Mouse (Mus musculus): ENCODE results near the gene Olfr1086.
"Not testable (repeated sequence)": the region's sequence is repeated elsewhere in the genome, so short reads cannot be mapped to it uniquely, and the experiment has no call there.

Olfr1086 gene

GRCm38 (mm10) chr2:86679992-86680391, at the start of gene Olfr1086:
Olfr1086 (minus strand) TSS chr2:86680092.
- DNase-seq (ENCODE audit: low spot score in 2 of 2): no peak

- no peak for DNase-seq (ENCODE audit: low spot score in 2 of 2)
Measured at GRCm38 (mm10) chr2:86698295-86698694, 18.4 kb upstream of the Olfr1086 start, which contains the start of gene Olfr1087. Olfr1087 (minus strand) TSS chr2:86698395.

GRCm38 (mm10) chr2:86661919-86662318, 18.0 kb downstream of the Olfr1086 start, which contains the start of gene Olfr1085:
Olfr1085 (minus strand) TSS chr2:86662019.
- no peak for DNase-seq (ENCODE audit: low spot score in 2 of 2)

- DNase-seq (ENCODE audit: low spot score in 2 of 2): not testable (repeated sequence)
Measured at GRCm38 (mm10) chr2:86639625-86640024, 40.3 kb downstream of the Olfr1086 start, which contains the start of gene Olfr1084. Olfr1084 (minus strand) TSS chr2:86639725.
